Mouse (Mus musculus) lung, embryonic 16.5 days (tissue): ENCODE measurements around the gene Ap5m1. TPM values are rescaled to one million over a fixed set of nuclear protein-coding genes. Genes with fewer than 3 reads are reported as not detected.

Experiments used
- polyA plus RNA-seq: library from polyadenylated mRNA; unstranded; fragments of >200 nt; fragmentation: Nextera tagmentation; extraction: Ambion mirVana; gene quantifications from 2 replicates; pipeline ENCODE4 v1.2.1, GENCODE M21; 2015

The Ap5m1 gene
- polyA plus RNA-seq, 1 experiment from 2014 or later, result 24.7 TPM

Other genes with a start within 250 kb of the Ap5m1 start
- 38.7 and 43.5 TPM in 2 replicates for gene Exoc5, start 556 bp downstream of the Ap5m1 start, polyA plus RNA-seq
- 6.9 and 7.7 TPM in 2 replicates for gene Naa30, start 106.1 kb downstream of the Ap5m1 start, polyA plus RNA-seq
- gene ccdc198, start 179.4 kb downstream of the Ap5m1 start, polyA plus RNA-seq, result 5.1 and 5.8 TPM in 2 replicates